Mouse (Mus musculus) CH12.LX (cell line): ENCODE results near the gene Asb17.

Experiments
- CHD2 ChIP-seq: IDR thresholded peaks from 2 replicates; pipeline ENCODE4 v1.6.1; 2011; ENCODE audit warnings: low read length, improper control_type of control experiment
- CTCF ChIP-seq, 2 experiments: IDR thresholded peaks in 1 of 2; conservative IDR thresholded peaks in 1 of 2; 2 replicates each; pipeline ENCODE4 v1.5.1; 2011 to 2012; ENCODE audit warnings: low read depth in 2 of 2, low read length in 2 of 2, improper control_type of control experiment in 1 of 2, inconsistent platforms in 1 of 2, mild to moderate bottlenecking in 1 of 2, moderate library complexity in 1 of 2
- E2F4 ChIP-seq: IDR thresholded peaks from 2 replicates; pipeline ENCODE4 v1.6.1; 2011; ENCODE audit warnings: low read depth, low read length, improper control_type of control experiment; ENCODE audit not compliant: insufficient replicate concordance
- ELF1 ChIP-seq: IDR thresholded peaks from 2 replicates; pipeline ENCODE4 v1.6.1; 2014; ENCODE audit warnings: low read depth, mild to moderate bottlenecking, inconsistent platforms, low read length, improper control_type of control experiment
- EP300 ChIP-seq: IDR thresholded peaks from 2 replicates; pipeline ENCODE4 v1.6.1; 2011; ENCODE audit warnings: low read length, improper control_type of control experiment
- MAZ ChIP-seq: IDR thresholded peaks from 2 replicates; pipeline ENCODE4 v1.6.1; 2012; ENCODE audit warnings: low read depth, mild to moderate bottlenecking, inconsistent platforms, low read length, improper control_type of control experiment, moderate library complexity
- MEF2A ChIP-seq: IDR thresholded peaks from 2 replicates; pipeline ENCODE4 v1.6.1; 2014; ENCODE audit warnings: low read depth, mild to moderate bottlenecking, inconsistent platforms, low read length, improper control_type of control experiment, borderline replicate concordance
- POLR2A ChIP-seq: IDR thresholded peaks from 2 replicates; pipeline ENCODE4 v1.6.1; 2011; ENCODE audit warnings: low read depth, mild to moderate bottlenecking, improper control_type of control experiment, low read length
- POLR2AphosphoS2 ChIP-seq: IDR thresholded peaks from 2 replicates; pipeline ENCODE4 v1.6.1; 2011; ENCODE audit warnings: low read depth, low read length, improper control_type of control experiment
- RCOR1 ChIP-seq: conservative IDR thresholded peaks from 2 replicates; pipeline ENCODE4 v1.6.1; 2012; ENCODE audit warnings: low read depth, mild to moderate bottlenecking, inconsistent platforms, low read length, improper control_type of control experiment
- TCF12 ChIP-seq: IDR thresholded peaks from 2 replicates; pipeline ENCODE4 v1.6.1; 2014; ENCODE audit warnings: low read depth, mild to moderate bottlenecking, inconsistent platforms, low read length, improper control_type of control experiment
- ZC3H11A ChIP-seq: IDR thresholded peaks from 2 replicates; pipeline ENCODE4 v1.6.1; 2012; ENCODE audit warnings: low read depth, mild to moderate bottlenecking, inconsistent platforms, low read length, improper control_type of control experiment
- ZMIZ1 ChIP-seq: IDR thresholded peaks from 2 replicates; pipeline ENCODE4 v1.6.1; 2012; ENCODE audit warnings: low read depth, mild to moderate bottlenecking, inconsistent platforms, low read length, improper control_type of control experiment

DNA sequence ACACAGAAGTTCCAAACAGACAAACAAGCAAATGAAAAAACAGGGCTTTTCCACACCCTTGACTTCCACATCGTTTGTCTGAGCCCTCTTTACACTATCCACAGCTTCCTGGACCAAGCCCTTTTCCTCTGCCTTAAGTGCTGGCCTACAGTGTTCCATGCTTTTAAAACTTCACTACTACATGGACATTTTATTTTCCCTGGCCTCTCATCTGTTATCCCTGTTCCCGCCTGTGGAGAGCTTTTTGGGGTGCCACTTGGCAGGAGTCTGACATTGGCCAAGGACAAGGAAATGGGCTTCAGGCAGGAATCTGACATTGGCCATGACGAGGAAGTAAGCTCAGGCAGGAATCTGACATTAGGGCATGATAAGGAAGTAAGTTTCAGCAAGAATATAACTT is 58.6 kb downstream of the Asb17 start:
- no peak for TF ChIP-seq POLR2A
- TF ChIP-seq ELF1: no peak
- TF ChIP-seq RCOR1: no peak
- no peak for TF ChIP-seq E2F4
- TF ChIP-seq CTCF (conservative IDR thresholded peaks at IDR 0.05 in 1 of 2, IDR thresholded peaks at IDR 0.05 in 1 of 2; ENCODE audit: low read depth in 2 of 2, low read length in 2 of 2): no peak
- TF ChIP-seq ZC3H11A: no peak
- TF ChIP-seq EP300: no peak
- TF ChIP-seq POLR2AphosphoS2: no peak; the same call in 1 of the 2 replicates
- no peak for TF ChIP-seq MEF2A
- no peak for TF ChIP-seq MAZ
- TF ChIP-seq CHD2: no peak
- TF ChIP-seq ZMIZ1: 0 out of 2 replicates have a peak, but pooled peaks have one; percentile 53
- no peak for TF ChIP-seq TCF12
